Mouse (Mus musculus): Measurements from ENCODE around the gene Denr.

The Denr gene

DNA sequence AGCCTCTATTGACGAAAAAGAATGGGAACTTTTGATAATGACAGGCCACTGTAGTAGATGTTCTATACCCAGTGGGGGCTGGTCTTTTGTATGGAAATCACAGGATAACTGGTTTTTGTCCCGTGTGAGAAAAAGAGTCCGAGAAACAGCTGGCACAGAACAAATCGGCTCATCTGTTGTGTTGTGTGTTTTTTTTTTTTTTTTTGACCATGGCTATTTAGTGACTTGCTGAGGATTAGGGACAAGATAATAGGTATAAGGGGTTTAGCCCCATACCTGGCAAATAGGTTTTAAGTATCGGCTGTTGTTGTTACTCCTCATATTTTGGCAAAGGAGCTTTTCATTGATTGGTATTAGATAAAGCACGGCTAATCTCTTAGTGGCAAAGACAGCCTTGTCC is 65.5 kb downstream of the Denr start:
- no peak for DNase-seq (ENCODE audit: low spot score)

DNA sequence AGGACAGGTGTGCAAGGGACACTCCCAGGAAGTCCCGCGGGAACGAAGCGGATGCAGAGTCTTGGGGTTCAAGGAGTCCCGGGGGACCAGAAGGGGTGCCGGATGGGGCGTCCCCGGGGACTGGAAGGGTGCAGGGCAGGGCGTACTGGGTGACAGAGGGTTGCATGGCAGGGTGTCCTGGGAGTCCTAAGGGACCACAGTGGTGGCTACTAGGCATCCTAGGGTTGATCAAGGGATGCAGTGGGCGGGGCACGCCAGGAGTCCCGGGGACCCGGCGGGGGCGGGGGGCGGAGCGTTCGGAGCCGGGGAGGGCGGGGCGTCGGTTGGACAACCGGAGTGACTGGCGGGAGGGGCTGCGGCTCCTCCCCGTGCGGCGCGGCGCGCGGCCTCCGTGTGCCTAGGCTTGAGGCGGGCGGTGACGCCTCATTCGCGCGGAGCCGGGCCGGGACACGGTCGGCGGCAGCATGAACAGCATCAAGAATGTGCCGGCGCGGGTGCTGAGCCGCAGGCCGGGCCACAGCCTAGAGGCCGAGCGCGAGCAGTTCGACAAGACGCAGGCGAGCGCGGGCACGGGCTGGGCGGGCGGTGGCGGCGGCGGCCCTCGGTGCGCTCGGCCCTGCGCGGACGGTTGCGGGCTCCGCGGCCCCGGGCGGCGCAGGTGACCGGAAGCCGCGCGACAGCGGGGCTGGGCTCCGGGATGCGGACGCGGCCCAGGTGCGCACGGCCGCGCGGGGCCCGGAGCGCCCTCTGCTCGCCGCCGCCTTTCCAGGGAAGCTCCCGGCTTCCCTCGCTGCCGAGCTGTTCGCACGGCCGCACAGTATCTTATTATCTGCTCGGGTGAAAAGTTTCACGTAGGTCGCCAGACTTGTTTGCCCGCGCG is 66.6 kb downstream of the Denr start, which contains the start of gene Hip1r:
TSS of gene Hip1r (plus strand) at position 330 of the 880 bp plus-strand sequence.
- peak; percentile 43 for DNase-seq (ENCODE audit: low spot score)

DNA sequence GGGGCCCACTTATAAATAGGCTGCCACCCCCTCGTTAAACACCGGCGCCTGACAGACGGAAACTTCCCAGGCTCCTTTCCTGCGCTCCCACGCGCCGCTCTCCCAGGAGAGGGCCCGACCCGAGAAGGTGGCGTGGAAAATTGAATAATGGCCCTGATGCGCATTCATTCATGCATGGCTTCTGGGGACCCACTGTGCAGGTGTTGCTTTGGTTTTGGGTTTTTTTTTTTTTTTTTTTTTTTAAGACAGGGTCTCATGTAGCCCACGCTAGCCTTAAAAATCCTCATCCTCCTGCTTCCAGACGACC is 67.2 kb downstream of the Denr start:
- DNase-seq (ENCODE audit: low spot score) = no peak

DNA sequence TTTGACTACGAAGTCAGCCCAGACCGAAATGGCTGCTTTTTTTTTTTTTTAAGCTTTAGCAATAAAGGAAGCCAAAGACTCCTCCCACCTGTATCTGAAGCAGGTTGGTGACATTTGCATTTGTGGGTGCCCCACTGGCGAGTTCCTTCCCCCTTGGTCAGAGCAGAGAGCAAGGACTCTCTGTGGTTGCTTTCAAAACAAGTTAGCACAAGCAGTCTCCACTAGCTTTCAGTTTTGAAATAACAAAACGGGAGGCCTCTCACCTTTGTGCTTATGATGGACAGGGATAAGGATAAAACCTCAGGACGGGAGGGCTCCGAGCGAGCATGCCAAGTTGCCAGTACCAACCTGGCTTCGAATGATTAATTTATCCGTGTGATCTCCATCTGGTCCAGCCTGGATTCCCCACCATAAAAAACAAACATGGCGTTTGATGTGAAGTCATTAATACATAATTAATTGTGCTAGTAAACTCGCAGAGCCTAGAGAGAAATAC is 67.7 kb downstream of the Denr start:
- no peak for DNase-seq (ENCODE audit: low spot score)

DNA sequence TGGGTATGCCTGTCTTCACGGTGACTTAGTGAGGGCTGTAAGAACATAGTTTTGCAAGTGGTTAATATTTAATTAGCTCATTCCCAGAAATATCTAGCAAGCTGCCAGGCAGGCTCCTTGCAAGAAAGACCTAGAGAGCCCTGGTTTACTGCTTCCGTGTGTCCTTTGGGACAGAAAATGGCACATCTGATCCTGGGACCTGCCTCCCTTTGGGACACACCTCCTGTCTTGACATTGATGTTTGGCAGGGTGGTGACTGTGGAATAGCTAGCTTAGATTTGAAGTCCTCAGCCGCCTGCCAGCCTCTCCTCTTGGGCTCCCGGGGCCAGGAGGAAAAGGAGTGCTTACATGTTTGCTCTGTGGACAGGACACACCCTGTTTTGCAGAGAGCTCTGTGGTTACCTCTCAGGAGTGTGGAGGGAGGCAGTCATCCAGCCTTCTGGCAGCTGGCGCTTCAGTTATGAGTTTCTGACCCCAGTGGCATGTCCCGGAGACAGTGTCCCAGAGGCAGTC is 68.7 kb downstream of the Denr start:
- DNase-seq (ENCODE audit: low spot score) = no peak

DNA sequence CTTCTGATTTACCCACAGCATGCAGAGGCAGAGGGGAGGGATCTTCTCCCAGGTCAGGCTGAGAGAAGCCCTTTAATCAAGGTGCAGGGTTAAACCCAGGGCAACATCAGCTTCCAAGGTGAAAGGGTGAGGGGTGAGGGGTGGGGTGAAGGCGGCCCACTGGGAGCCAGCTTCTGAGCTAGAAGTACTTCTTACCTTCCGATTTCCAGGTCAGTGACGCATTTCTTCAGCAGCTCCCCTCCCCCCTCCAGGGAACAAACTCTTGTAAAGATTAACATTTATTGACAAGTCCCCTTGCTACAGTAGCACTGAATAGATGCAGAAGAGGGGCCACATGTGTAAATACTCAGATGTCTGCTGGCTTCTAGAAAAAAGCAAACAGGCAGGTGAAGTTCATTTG is 70.3 kb downstream of the Denr start:
- no peak for DNase-seq (ENCODE audit: low spot score)

DNA sequence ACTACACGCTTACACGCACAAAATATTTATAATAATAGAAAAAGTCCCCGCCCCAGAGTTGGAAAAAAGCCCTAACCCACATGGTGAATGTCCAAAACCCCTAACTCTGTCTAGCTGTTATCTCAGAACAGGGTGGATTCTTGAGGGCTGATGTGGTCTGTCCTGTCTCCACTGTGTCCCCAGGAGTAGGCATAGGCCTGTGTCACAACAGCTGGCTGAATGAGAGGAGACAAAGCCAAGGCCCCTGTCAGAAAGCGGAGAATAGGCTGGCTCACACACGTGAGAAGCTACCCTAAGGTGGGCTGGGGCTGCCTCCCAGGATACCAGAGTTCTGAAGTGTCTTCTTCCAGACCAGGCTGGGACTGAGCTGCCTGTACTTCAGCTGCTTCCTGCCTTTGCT is 71.2 kb downstream of the Denr start:
- DNase-seq (ENCODE audit: low spot score) = no peak

Measured in ovary, postnatal 14 days (tissue).